Mouse (Mus musculus) kidney, adult 10 weeks (tissue): Measurements from ENCODE around the gene H3f3a. TPM values are rescaled to one million over a fixed set of nuclear protein-coding genes. Genes with fewer than 3 reads are reported as not detected.

Experiments
- polyA plus RNA-seq: library from polyadenylated mRNA; stranded (reverse); fragments of 350-450 nt; fragmentation: Illumina TruSeq; extraction: RNeasy Lipid Tissue Mini Kit (QIAGEN cat#74804); gene quantifications from one replicate; pipeline ENCODE4 v1.2.3, GENCODE M21; 2014; ENCODE audit warnings: low read depth, low replicate concordance

Gene H3f3a
- 991 TPM for polyA plus RNA-seq

DNA sequence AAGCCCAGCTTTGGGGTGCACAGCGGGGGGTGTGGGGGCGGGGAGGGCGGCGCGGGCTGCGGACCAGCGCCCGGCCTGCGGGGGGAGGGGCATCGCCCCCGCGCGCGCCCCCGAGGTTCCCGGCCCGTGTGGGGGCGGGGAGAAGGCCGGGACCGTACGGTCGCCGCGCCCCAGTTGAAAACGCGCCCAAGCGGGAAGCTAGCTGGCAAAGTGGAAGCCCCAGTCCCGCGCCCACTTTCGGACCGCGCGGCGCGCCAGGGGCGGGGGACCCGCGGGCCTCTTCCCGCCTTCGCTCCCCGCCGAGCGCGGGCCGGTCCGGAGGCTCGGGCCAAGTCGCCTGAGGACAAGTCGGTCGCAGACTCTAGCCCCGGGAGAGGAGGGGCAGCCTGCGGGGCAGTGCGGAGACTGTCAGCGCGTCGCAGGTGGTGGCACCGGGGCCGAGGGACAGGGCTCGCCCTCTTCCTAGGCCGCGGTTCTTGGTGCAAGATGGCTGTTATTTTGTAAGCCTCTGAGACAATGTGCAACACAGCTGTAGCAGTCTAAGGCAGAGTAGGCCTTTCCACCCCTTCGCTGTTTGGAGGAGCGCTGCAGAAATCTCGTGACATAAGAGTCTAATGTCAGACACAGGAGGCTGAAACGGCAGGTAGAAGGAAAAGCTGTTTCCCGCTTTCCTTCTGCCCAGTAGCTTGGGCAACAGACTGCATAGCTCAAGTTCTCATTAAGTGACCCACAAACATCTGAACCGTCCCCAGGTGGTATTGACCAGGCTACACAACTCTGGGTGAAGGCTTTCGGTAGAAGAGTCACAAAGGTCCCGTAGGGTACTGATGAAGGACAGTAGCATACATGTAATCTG is at the start of gene H3f3a:
Gene H3f3a, minus strand, starts transcription at position 59 of the 856 bp plus-strand sequence.

DNA sequence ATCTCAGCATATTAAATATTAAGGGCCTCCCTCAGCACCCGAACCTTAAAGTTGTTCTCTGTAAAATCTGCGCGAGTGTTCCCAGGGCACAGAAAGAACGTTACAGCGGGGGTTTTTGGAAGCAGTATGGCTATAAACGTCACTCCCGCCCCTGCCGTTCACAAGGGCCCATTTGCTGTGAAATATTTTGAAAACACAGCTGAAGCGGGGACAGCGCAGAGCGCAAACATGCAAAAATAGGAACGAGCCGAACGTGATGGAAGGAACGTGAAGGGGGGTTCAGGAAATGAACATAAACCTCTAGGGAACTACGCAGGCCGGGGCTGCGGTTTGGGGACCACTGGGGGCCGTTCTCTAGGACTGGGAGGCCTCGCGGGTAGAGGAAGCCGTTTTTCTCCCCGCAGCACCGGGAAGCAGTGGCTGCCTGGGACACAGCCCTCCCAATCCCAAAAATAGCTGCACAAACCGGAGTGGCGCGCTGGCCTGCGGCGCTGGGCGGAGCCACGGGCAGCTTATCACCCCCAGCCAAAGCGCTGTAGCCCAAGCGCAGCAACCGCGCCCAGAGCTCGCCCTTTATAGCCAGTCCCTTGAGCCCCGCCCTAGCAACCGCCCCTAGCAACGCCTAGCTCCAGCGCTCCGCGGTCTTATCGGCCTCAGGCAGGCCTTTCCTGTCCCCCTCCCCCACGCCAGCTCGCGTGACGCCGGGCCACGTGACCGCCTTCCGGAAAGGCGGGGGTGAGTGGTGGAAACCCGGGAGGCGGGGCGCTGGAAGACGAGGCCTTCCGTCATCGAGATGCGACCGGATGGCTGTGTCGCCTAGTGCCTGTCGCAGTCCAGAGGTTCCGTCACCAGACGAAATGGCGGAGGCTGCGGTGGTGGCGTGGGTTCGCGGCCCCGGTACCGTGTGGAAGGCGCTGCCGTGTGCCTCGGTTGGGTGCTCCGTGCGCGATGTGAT is 36.9 kb upstream of the H3f3a start, which contains the start of gene Sde2:
Gene Sde2, plus strand, starts transcription at position 812 of the 955 bp plus-strand sequence.

Other genes starting within 250 kb of the H3f3a start
- 13.2 TPM for gene Parp1, start 245.0 kb downstream of the H3f3a start, polyA plus RNA-seq
- gene Lin9, start 172.8 kb downstream of the H3f3a start, polyA plus RNA-seq = 8.6 TPM
- gene Mixl1, start 116.9 kb downstream of the H3f3a start, polyA plus RNA-seq = not detected
- gene Acbd3, start 87.9 kb downstream of the H3f3a start, polyA plus RNA-seq = 48.2 TPM
- 14.3 TPM for gene Sde2, start 37.2 kb upstream of the H3f3a start, polyA plus RNA-seq
- gene Lefty2, start 79.2 kb upstream of the H3f3a start, polyA plus RNA-seq = not detected
- 2.0 TPM for gene Pycr2, start 90.3 kb upstream of the H3f3a start, polyA plus RNA-seq
- 0.36 TPM for gene Lefty1, start 121.1 kb upstream of the H3f3a start, polyA plus RNA-seq
- 1.7 TPM for gene Tmem63a, start 128.4 kb upstream of the H3f3a start, polyA plus RNA-seq
- gene Ephx1, start 207.0 kb upstream of the H3f3a start, polyA plus RNA-seq = 22.0 TPM
- gene 9130409I23Rik, start 237.3 kb upstream of the H3f3a start, polyA plus RNA-seq = 0.36 TPM